Mouse (Mus musculus) lung, embryonic 14.5 days (tissue): ENCODE results near the gene Tmsb15a. TPM values are rescaled to one million over a fixed set of nuclear protein-coding genes. Genes with fewer than 3 reads are reported as not detected.

Experiments used
- ATAC-seq: fragments of 200-750 bp; cut with Nextera tagmentation; 2 replicates; pipeline ENCODE4 v1.8.0; 2017; ENCODE audit warnings: mild to moderate bottlenecking, moderate TSS enrichment, moderate library complexity; ENCODE audit not compliant: insufficient read depth
- DNase-seq: peaks from one replicate; pipeline ENCODE4 v3.0.0-alpha.2; 2015
- H3K27ac ChIP-seq: fragments of 300-500 bp; sonication (generic); 2 replicates; pipeline ENCODE4 v1.5.1; 2014; ENCODE audit warnings: low read depth, mild to moderate bottlenecking, moderate library complexity
- H3K27me3 ChIP-seq: fragments of 300-500 bp; sonication (generic); 2 replicates; pipeline ENCODE4 v1.6.1; 2014; ENCODE audit warnings: low read length, control low read depth; ENCODE audit not compliant: insufficient read depth
- H3K36me3 ChIP-seq: fragments of 300-500 bp; sonication (generic); 2 replicates; pipeline ENCODE4 v1.6.1; 2014; ENCODE audit warnings: control low read depth; ENCODE audit not compliant: insufficient read depth
- H3K4me1 ChIP-seq: fragments of 300-500 bp; sonication (generic); 2 replicates; pipeline ENCODE4 v1.6.1; 2014; ENCODE audit warnings: antibody characterized with exemption, control low read depth; ENCODE audit not compliant: insufficient read depth
- H3K4me2 ChIP-seq: fragments of 300-500 bp; sonication (generic); 2 replicates; pipeline ENCODE4 v1.6.1; 2014; ENCODE audit warnings: mild to moderate bottlenecking
- H3K4me3 ChIP-seq: fragments of 300-500 bp; sonication (generic); 2 replicates; pipeline ENCODE4 v1.5.1; 2014; ENCODE audit warnings: low read depth, low read length
- H3K9ac ChIP-seq: fragments of 300-500 bp; sonication (generic); 2 replicates; pipeline ENCODE4 v1.6.1; 2014
- H3K9me3 ChIP-seq: fragments of 300-500 bp; sonication (generic); 2 replicates; pipeline ENCODE4 v1.6.1; 2016; ENCODE audit warnings: low read depth, low read length, control low read depth
- CTCF ChIP-seq: IDR thresholded peaks from 2 replicates; pipeline ENCODE4 v1.5.1; 2016; ENCODE audit warnings: antibody characterized with exemption, low read depth
- WGBS: fragments of 180-500 bp; shearing (Covaris S2); extraction: QIAGEN DNeasy Blood & Tissue Kit; methylation state at CpG from one replicate; pipeline ENCODE4 v1.1.7; 2014; 5-methylcytosine and 5-hydroxymethylcytosine counted together
- polyA plus RNA-seq: library from polyadenylated mRNA; unstranded; fragments of >200 nt; fragmentation: Nextera tagmentation; extraction: Ambion mirVana; gene quantifications from 2 replicates; pipeline ENCODE4 v1.2.1, GENCODE M21; 2014

Tmsb15a gene
- polyA plus RNA-seq, 1 experiment from 2014 or later, result not detected

- ATAC-seq (peak; percentile 99), DNase-seq (peak; percentile 94)
- TF ChIP-seq CTCF, result no peak
- peak within 1 kb of the TSS; percentile 68 for H3K9ac ChIP-seq
- no peaks in the 10 kb centered on the region for H3K9me3 ChIP-seq
- peak within 1 kb of the TSS; percentile 62 for H3K4me2 ChIP-seq
- no peaks in the 10 kb centered on the region for H3K4me1 ChIP-seq
- 0 out of 2 replicates have a peak, but pooled peaks cover 7% of the 10 kb centered on the region for H3K36me3 ChIP-seq
- 13% methylated on average over 48 of the region's 48 CpGs for WGBS
- no peaks in the 10 kb centered on the region; the same call in 1 of the 2 replicates for H3K27me3 ChIP-seq
- peak within 1 kb of the TSS; percentile 56 for H3K4me3 ChIP-seq
- H3K27ac ChIP-seq, result 0 out of 2 replicates have a peak within 1 kb of the TSS, but pooled peaks have one; percentile 36
Measured at GRCm38 (mm10) chrX:135742304-135743055, 17.4 kb upstream of the Tmsb15a start, which contains the start of the genes Armcx5 and Gprasp1. TSS of gene Armcx5 (plus strand) at chrX:135742733. TSS of gene Gprasp1 (plus strand) at chrX:135742733.

GRCm38 (mm10) chrX:135738730-135739520 lies 13.9 kb upstream of the Tmsb15a start:
- ATAC-seq (no peak), DNase-seq (no peak)
- Histone ChIP-seq H3K4me1 (no peaks in the 10 kb centered on the region), H3K9ac (no peak overlapping the region), H3K4me2 (no peak overlapping the region), H3K9me3 (no peaks in the 10 kb centered on the region), H3K36me3 (no peaks in the 10 kb centered on the region), H3K27me3 (no peaks in the 10 kb centered on the region; the same call in 1 of the 2 replicates), H3K4me3 (no peak overlapping the region), H3K27ac (no peak overlapping the region)
- 88% methylated on average over 2 of the region's 2 CpGs for WGBS
- TF ChIP-seq CTCF, result no peak

DNA sequence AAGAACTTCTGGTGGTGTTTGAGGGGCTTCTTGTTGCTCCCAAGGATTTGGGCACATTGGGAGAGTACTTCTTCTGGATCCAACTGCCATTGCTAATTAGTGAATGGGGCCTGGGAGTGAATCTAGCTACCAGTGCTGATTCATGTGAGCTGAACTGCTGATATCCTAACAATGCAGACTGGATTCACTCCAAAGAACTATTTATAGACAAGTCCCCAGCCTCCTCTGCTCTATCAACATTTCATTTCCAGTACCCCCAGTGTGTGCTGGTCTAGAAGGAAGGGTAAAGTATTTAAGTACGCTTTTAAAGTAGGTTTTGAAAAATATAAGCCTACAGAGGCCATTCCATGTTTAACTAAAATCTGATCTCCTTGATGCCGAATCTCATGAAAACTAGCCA lies 12.2 kb downstream of the Tmsb15a start:
- H3K4me1 ChIP-seq, result no peaks in the 10 kb centered on the region
- H3K4me3 ChIP-seq, result no peak overlapping the region
- WGBS, result 75% methylated on average over 2 of the region's 2 CpGs
- no peaks in the 10 kb centered on the region for H3K9me3 ChIP-seq
- H3K9ac ChIP-seq, result no peak overlapping the region
- H3K27ac ChIP-seq, result no peak overlapping the region
- no peak for ATAC-seq
- no peak for DNase-seq
- H3K36me3 ChIP-seq, result no peaks in the 10 kb centered on the region
- H3K27me3 ChIP-seq, result no peaks in the 10 kb centered on the region
- no peak overlapping the region for H3K4me2 ChIP-seq
- no peak for TF ChIP-seq CTCF

GRCm38 (mm10) chrX:135704349-135704748 lies 20.7 kb downstream of the Tmsb15a start:
- no peaks in the 10 kb centered on the region for H3K36me3 ChIP-seq
- TF ChIP-seq CTCF, result no peak
- ATAC-seq (no peak), DNase-seq (peak; percentile 2)
- 36% methylated on average over 2 of the region's 2 CpGs for WGBS
- H3K4me1 ChIP-seq, result no peaks in the 10 kb centered on the region
- no peak overlapping the region for H3K4me2 ChIP-seq
- H3K27ac ChIP-seq, result no peak overlapping the region
- no peaks in the 10 kb centered on the region for H3K27me3 ChIP-seq
- H3K4me3 ChIP-seq, result no peak overlapping the region
- H3K9me3 ChIP-seq, result no peaks in the 10 kb centered on the region
- no peak overlapping the region for H3K9ac ChIP-seq

DNA sequence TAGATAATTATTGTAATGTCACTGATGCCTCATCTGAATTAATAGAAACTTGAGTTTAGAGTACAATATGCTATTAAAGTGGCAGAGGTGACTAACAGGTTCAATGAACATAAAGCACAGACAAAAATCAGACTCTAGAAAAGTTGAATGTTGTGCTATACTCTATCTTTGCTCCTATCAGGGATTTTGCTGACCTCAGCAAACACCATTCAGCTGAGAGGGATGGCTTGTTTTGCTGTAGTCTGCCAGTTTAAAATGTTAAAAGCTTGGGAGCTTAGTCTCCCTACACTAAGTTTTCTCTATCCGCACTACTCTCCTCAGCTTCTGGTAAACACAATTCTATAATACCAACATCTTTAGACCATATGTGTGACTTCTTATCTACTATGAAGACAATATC lies 21.9 kb downstream of the Tmsb15a start:
- ATAC-seq (no peak), DNase-seq (no peak)
- TF ChIP-seq CTCF, result no peak
- Histone ChIP-seq H3K4me1 (no peaks in the 10 kb centered on the region), H3K27ac (no peak overlapping the region), H3K36me3 (no peaks in the 10 kb centered on the region), H3K27me3 (no peaks in the 10 kb centered on the region), H3K4me3 (no peak overlapping the region), H3K9me3 (no peaks in the 10 kb centered on the region), H3K4me2 (no peak overlapping the region), H3K9ac (no peak overlapping the region)
- 93% methylated on average over 1 of the region's 1 CpGs for WGBS

DNA sequence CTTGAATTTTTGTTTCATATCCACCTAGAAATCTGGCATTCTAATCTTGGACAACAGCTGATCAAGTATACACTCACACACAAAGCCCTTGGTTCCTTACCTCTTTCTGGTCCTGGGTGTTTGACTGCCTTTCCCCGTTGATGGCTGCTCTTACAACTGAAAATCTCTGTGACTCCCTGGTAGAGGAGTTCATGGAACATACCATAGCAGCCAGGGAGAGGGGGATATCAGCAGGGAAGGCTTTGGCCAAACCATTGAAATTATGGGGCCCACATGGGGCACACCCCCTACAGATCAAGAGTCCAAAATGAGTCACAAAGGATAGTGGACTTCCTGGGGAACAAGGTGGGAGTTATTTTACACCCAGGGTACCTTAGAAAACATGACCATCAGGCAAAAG lies 31.4 kb downstream of the Tmsb15a start, which contains the start of gene Tcp11x2:
Tcp11x2 (minus strand) TSS at position 158 of the 400 bp plus-strand sequence.
- H3K9me3 ChIP-seq, result no peaks in the 10 kb centered on the region
- no peaks in the 10 kb centered on the region for H3K27me3 ChIP-seq
- H3K4me2 ChIP-seq, result no peak within 1 kb of the TSS
- ATAC-seq (no peak), DNase-seq (no peak)
- no peak for TF ChIP-seq CTCF
- 65% methylated on average over 1 of the region's 1 CpGs for WGBS
- no peak within 1 kb of the TSS for H3K9ac ChIP-seq
- H3K36me3 ChIP-seq, result no peaks in the 10 kb centered on the region
- no peaks in the 10 kb centered on the region for H3K4me1 ChIP-seq
- no peak within 1 kb of the TSS for H3K27ac ChIP-seq
- no peak within 1 kb of the TSS for H3K4me3 ChIP-seq

DNA sequence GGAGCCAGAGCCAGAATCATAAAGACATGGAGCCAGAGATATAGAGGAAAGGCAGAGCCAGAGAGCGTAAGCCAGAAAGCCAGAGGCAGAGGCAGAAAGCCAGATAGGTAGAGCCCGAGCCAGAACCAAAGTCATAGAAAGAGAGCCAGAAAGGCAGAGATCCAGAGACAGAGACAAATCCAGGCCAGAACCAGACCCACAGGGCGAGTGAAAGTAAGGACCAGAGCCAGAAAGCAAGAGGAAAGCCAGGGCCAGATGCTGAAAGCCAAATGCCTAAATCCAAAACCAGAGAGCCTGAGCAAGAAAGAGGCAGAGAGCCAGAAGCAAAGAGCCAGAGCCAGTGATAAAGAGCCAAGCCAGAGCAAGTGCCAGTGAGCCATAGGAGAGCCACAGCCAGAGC lies 37.3 kb downstream of the Tmsb15a start:
- no peak for TF ChIP-seq CTCF
- ATAC-seq (no peak), DNase-seq (no peak)
- WGBS, result 75% methylated on average over 3 of the region's 3 CpGs
- no peak overlapping the region for H3K4me3 ChIP-seq
- no peak overlapping the region for H3K27ac ChIP-seq
- H3K9me3 ChIP-seq, result no peaks in the 10 kb centered on the region
- no peaks in the 10 kb centered on the region for H3K4me1 ChIP-seq
- H3K27me3 ChIP-seq, result no peaks in the 10 kb centered on the region
- no peak overlapping the region for H3K4me2 ChIP-seq
- H3K9ac ChIP-seq, result no peak overlapping the region
- H3K36me3 ChIP-seq, result no peaks in the 10 kb centered on the region
